Mouse (Mus musculus): ENCODE results near the gene Fbxo40. TPM values are rescaled to one million over a fixed set of nuclear protein-coding genes. Genes with fewer than 3 reads are reported as not detected.

Fbxo40 gene
- polyA plus RNA-seq, 1 experiment from 2014 or later = 0.06 TPM

DNA sequence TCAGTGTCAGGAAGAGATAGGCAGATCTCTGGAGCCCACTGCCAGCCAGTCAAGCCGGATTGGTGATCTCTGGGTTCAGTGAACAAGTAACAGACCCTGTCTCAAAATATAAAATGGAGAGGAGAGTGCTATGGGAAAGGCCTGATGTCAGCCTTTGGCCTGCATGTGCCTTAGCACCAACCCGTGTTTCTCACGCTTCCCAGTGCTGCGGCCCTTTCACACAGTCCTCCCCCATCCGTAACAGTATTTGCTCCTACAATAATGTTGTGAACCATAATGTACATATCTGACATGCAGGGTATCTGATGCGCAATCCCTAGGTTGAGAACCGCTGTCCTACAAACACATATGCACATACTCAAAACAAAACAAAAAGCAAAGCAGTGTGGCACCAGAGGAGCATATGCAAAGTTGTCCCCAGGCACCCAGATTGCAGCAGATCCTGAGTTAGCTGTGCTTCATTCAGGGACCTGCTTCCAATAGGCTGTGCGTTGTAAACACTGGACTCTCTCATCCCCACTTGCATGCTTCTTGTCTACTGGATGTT lies 69.1 kb downstream of the Fbxo40 start:
- Histone ChIP-seq H3K4me1 (ENCODE audit: control insufficient read depth, low read depth, low read length) (no peaks in the 10 kb centered on the region), H3K36me3 (ENCODE audit: control insufficient read depth, insufficient read depth) (no peaks in the 10 kb centered on the region; the same call in 1 of the 2 replicates), H3K27me3 (ENCODE audit: control insufficient read depth, insufficient read depth, low read depth, low read length) (no peaks in the 10 kb centered on the region), H3K9ac (ENCODE audit: low read depth, low read length) (no peak overlapping the region), H3K9me3 (replicated peaks; ENCODE audit: control insufficient read depth, low read length) (no peaks in the 10 kb centered on the region), H3K27ac (ENCODE audit: low read length) (no peak overlapping the region), H3K4me3 (ENCODE audit: low read depth, low read length) (no peak overlapping the region), H3K4me2 (ENCODE audit: low read depth, low read length) (no peak overlapping the region)
- 78% methylated on average over 8 of the region's 8 CpGs for WGBS (ENCODE audit: insufficient replicate concordance)
- ATAC-seq (ENCODE audit: low read depth) = no peak

DNA sequence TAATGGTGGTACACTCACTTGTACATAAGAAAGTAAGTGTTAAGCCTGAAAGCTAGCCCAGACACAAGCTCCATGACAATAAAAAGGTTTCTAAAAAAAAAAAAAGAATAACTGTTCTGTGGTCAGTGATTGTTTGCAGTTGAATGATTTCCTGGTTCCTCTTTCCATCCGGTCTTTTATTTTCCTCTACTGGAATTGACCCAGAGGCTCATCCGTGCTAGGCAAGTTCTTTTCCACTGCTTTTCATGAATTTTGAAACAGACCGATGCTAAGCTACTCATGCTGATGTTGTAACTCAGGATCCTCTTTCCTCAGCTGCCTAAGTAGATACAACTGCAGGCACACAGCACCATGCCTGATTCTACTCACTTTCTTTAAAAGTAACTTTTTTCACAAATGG lies 69.9 kb downstream of the Fbxo40 start:
- no peaks in the 10 kb centered on the region; the same call in 1 of the 2 replicates for H3K36me3 ChIP-seq (ENCODE audit: control insufficient read depth, insufficient read depth)
- H3K9me3 ChIP-seq (replicated peaks; ENCODE audit: control insufficient read depth, low read length) = no peaks in the 10 kb centered on the region
- H3K4me1 ChIP-seq (ENCODE audit: control insufficient read depth, low read depth, low read length) = no peaks in the 10 kb centered on the region
- H3K27ac ChIP-seq (ENCODE audit: low read length) = no peak overlapping the region
- WGBS (ENCODE audit: insufficient replicate concordance) = 63% methylated on average over 3 of the region's 3 CpGs
- H3K9ac ChIP-seq (ENCODE audit: low read depth, low read length) = no peak overlapping the region
- H3K27me3 ChIP-seq (ENCODE audit: control insufficient read depth, insufficient read depth, low read depth, low read length) = no peaks in the 10 kb centered on the region
- H3K4me2 ChIP-seq (ENCODE audit: low read depth, low read length) = no peak overlapping the region
- no peak for ATAC-seq (ENCODE audit: low read depth)
- H3K4me3 ChIP-seq (ENCODE audit: low read depth, low read length) = no peak overlapping the region

DNA sequence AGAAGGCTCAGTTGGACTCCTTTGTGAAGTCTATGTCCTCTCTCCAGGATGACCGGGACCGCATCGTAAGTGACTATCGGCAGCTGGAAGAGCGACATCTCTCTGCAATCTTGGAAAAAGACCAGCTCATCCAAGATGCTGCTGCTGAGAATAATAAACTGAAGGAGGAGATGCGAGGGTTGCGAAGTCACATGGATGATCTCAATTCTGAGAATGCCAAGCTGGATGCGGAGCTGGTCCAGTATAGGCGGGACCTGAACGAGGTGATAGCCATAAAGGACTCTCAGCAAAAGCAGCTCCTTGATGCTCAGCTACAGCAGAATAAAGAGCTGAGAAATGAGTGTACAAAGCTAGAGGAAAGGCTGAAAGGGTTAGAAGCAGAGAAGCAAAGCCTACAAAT lies 71.8 kb downstream of the Fbxo40 start:
- Histone ChIP-seq H3K36me3 (ENCODE audit: control insufficient read depth, insufficient read depth) (no peaks in the 10 kb centered on the region; the same call in 1 of the 2 replicates), H3K9me3 (replicated peaks; ENCODE audit: control insufficient read depth, low read length) (no peaks in the 10 kb centered on the region), H3K27me3 (ENCODE audit: control insufficient read depth, insufficient read depth, low read depth, low read length) (no peaks in the 10 kb centered on the region), H3K27ac (ENCODE audit: low read length) (no peak overlapping the region), H3K4me2 (ENCODE audit: low read depth, low read length) (no peak overlapping the region), H3K9ac (ENCODE audit: low read depth, low read length) (no peak overlapping the region), H3K4me1 (ENCODE audit: control insufficient read depth, low read depth, low read length) (no peaks in the 10 kb centered on the region), H3K4me3 (ENCODE audit: low read depth, low read length) (no peak overlapping the region)
- no peak for ATAC-seq (ENCODE audit: low read depth)
- WGBS (ENCODE audit: insufficient replicate concordance) = 94% methylated on average over 10 of the region's 10 CpGs

DNA sequence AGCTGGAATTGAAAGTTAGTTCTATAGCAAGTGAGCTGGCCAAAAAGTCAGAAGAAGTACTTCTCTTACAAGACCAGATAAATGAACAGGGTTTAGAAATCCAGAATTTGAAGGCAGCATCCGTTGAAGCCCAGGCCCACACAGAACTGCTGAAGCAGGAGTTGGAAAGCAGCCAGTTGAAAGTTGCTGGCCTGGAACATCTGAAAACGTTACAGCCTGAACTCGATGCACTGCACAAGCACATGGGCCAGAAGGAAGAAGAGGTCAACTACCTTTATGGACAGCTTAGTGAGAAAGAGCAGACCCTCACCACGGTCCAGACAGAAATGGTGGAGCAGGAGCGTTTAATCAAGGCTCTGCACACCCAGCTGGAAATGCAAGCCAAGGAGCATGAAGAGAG lies 76.1 kb downstream of the Fbxo40 start:
- ATAC-seq (ENCODE audit: low read depth) = no peak
- H3K4me1 ChIP-seq (ENCODE audit: control insufficient read depth, low read depth, low read length) = no peaks in the 10 kb centered on the region
- 75% methylated on average over 5 of the region's 5 CpGs for WGBS (ENCODE audit: insufficient replicate concordance)
- peaks cover 11% of the 10 kb centered on the region for H3K36me3 ChIP-seq (ENCODE audit: control insufficient read depth, insufficient read depth)
- no peaks in the 10 kb centered on the region for H3K9me3 ChIP-seq (replicated peaks; ENCODE audit: control insufficient read depth, low read length)
- no peak overlapping the region for H3K9ac ChIP-seq (ENCODE audit: low read depth, low read length)
- no peak overlapping the region for H3K4me3 ChIP-seq (ENCODE audit: low read depth, low read length)
- H3K27ac ChIP-seq (ENCODE audit: low read length) = no peak overlapping the region
- H3K4me2 ChIP-seq (ENCODE audit: low read depth, low read length) = no peak overlapping the region
- H3K27me3 ChIP-seq (ENCODE audit: control insufficient read depth, insufficient read depth, low read depth, low read length) = no peaks in the 10 kb centered on the region

Other genes starting within 250 kb of the Fbxo40 start
- 1.8 and 2.7 TPM in 2 replicates for gene Slc15a2, start 205.5 kb downstream of the Fbxo40 start, polyA plus RNA-seq (2015; fragmentation: Nextera tagmentation; extraction: Ambion mirVana)
- 7.4 and 9.0 TPM in 2 replicates for gene Iqcb1, start 162.1 kb downstream of the Fbxo40 start, polyA plus RNA-seq (2015; fragmentation: Nextera tagmentation; extraction: Ambion mirVana)
- gene Eaf2, start 115.5 kb downstream of the Fbxo40 start, polyA plus RNA-seq (2015; fragmentation: Nextera tagmentation; extraction: Ambion mirVana) = 0.20 and 0.28 TPM in 2 replicates
- 24.2 and 24.8 TPM in 2 replicates for gene Golgb1, start 115.3 kb downstream of the Fbxo40 start, polyA plus RNA-seq (2015; fragmentation: Nextera tagmentation; extraction: Ambion mirVana)
- gene Hcls1, start 55.5 kb downstream of the Fbxo40 start, polyA plus RNA-seq (2015; fragmentation: Nextera tagmentation; extraction: Ambion mirVana) = 13.8 TPM in 2 replicates
- 7.6 and 7.9 TPM in 2 replicates for gene Polq, start 21.3 kb upstream of the Fbxo40 start, polyA plus RNA-seq (2015; fragmentation: Nextera tagmentation; extraction: Ambion mirVana)

Measured in liver, embryonic 16.5 days (tissue).